Mouse (Mus musculus) layer of hippocampus, adult 2 months (tissue): ENCODE measurements around the gene Procr. TPM values are rescaled to one million over a fixed set of nuclear protein-coding genes. Genes with fewer than 3 reads are reported as not detected.

ENCODE experiments used
- DNase-seq, 2 experiments: peaks; one replicate each; pipeline ENCODE4 v3.0.0; 2022; ENCODE audit warnings: low spot score in 2 of 2
- H3K27ac ChIP-seq: fragments of 200-600 bp; 2 replicates; pipeline ENCODE4 v1.8.1; 2022
- H3K4me3 ChIP-seq: fragments of 200-600 bp; 2 replicates; pipeline ENCODE4 v1.8.1; 2022; ENCODE audit warnings: mild to moderate bottlenecking
- CTCF ChIP-seq: fragments of 200-600 bp; conservative IDR thresholded peaks from 2 replicates; pipeline ENCODE4 v1.8.1; 2022; ENCODE audit warnings: antibody characterized with exemption, mild to moderate bottlenecking, moderate library complexity
- long read RNA-seq, 2 experiments: library from polyadenylated mRNA; stranded (forward); transcript quantifications; one replicate each; pipeline ENCODE4 v2.0.0; 2021; ENCODE audit warnings: borderline mapping rate in 2 of 2
- total RNA-seq, 2 experiments: library from RNA; stranded (reverse); gene quantifications; 2 replicates each; pipeline ENCODE4 v1.2.3; 2021

Gene Procr
- under 1 TPM; 0.81 to 0.97 TPM for total RNA-seq
- long read RNA-seq, experiment 1, partial matches to known transcripts = 0 of 2 reads
- long read RNA-seq, experiment 1, other reads (novel, unspliced or antisense) = 2 of 2 reads
- long read RNA-seq, experiment 2 = 0 reads

GRCm38 (mm10) chr2:155751014-155751786, at the start of gene Procr:
TSS of gene Procr (plus strand) at chr2:155751117.
- H3K27ac ChIP-seq = no peak within 1 kb of the TSS
- no peak for DNase-seq
- H3K4me3 ChIP-seq = peak within 1 kb of the TSS; percentile 51
- TF ChIP-seq CTCF = no peak

DNA sequence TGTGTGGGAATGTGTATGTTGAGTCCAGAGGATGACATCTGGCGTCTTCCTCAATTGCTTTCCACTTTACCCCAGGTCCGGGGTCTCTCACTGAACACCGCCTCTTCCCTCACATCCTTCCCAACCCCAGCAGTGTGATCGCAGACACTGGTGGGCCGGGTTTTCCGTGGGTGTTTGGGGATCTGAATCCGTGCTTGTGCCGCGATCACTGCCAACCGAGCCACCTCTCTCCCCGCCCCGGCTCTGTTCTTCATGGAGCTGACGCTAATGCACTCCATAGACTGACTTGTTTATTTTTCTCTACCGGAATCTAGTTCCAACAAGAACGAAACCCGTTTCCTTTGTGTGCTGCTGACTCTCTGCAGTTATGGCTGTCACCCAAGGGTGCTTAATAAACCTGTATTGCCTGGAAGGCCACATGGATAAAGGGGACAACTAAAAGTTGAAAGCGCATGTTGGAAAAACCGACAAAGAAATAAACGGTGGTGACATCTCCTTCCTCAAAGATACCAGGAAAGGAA, 49.5 kb upstream of the Procr start:
- Histone ChIP-seq H3K27ac (0 out of 2 replicates have a peak overlapping the region, but pooled peaks have one; percentile 53), H3K4me3 (no peak overlapping the region)
- peak; percentile 23 to 32 for DNase-seq
- TF ChIP-seq CTCF = no peak

GRCm38 (mm10) chr2:155703630-155704029, 47.3 kb upstream of the Procr start:
- no peak for TF ChIP-seq CTCF
- Histone ChIP-seq H3K27ac (peak overlapping the region; percentile 20; the same call in 1 of the 2 replicates), H3K4me3 (no peak overlapping the region)
- DNase-seq = no peak

DNA sequence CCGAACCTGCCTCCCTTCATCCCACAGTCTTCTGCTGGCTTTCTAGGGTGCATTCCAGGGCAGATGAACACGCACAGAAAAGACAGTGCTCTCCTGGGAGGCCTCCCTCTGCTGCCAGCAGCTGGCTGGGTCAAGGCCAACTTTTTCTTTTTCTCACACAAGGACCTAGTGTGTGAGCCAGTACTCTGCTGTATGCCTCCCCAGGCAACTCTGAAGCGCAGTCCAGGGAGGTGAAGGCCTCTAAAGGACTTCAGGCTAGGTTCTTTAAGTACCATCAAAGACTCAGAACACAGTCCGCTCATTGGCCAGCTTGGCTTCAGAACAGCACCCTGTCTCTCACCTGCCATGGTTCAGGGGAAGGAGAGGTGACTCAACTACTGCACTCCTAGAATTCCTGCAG, 43.7 kb upstream of the Procr start:
- no peak for TF ChIP-seq CTCF
- Histone ChIP-seq H3K4me3 (no peak overlapping the region), H3K27ac (peak overlapping the region; percentile 52)
- peak; percentile 32 to 53 for DNase-seq

DNA sequence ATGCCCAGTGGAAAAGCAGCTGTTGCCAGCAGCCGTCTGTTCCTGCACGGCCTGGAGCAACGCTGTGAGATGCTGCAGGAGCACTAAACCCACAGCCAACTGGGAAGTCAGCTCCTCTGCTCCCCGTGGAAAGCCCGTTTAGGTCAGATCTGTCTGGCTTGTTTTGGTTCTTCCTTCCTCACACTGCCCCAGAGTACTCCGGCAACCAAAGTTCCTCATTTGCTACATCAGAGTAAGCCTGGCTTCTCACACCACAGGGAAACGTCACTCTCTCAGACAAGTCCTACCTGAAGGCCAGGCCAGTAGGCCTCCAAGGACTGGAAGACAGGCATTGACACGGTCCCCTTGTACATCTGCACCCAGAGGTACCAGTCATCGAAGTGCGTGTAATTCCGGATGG, 40.4 kb upstream of the Procr start:
- Histone ChIP-seq H3K4me3 (no peak overlapping the region), H3K27ac (no peak overlapping the region)
- TF ChIP-seq CTCF = no peak
- no peak for DNase-seq

GRCm38 (mm10) chr2:155717082-155717990, 33.6 kb upstream of the Procr start:
- Histone ChIP-seq H3K4me3 (no peak overlapping the region), H3K27ac (no peak overlapping the region)
- DNase-seq = no peak
- no peak for TF ChIP-seq CTCF

DNA sequence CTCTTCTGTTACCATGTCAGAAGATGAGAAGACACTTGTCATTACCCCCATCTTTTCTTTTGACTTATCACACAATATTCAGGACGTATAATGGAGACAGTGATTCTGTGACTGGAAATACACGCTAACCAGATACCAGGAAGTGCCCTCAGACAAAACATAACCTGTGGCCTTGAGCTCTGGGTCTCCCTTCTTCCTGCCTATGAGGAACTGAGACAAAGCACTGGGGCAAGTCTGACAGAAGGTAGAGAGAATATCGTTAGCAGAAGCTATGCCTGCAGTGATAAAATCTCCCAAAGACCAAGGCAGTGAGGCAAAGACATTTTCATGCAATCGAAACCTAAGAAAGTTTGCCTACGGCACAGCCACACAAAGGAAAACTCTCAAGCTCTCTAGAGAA, 30.3 kb upstream of the Procr start:
- TF ChIP-seq CTCF = no peak
- Histone ChIP-seq H3K4me3 (no peak overlapping the region), H3K27ac (no peak overlapping the region)
- DNase-seq = no peak

GRCm38 (mm10) chr2:155724036-155724435, 26.9 kb upstream of the Procr start:
- H3K4me3 ChIP-seq = no peak overlapping the region
- H3K27ac ChIP-seq = no peak overlapping the region
- no peak for TF ChIP-seq CTCF
- DNase-seq = no peak

- no peak for DNase-seq
These were observed 26.4 kb upstream of the Procr start for GRCm38 (mm10) chr2:155724526-155724925.

GRCm38 (mm10) chr2:155726302-155726701, 24.6 kb upstream of the Procr start:
- TF ChIP-seq CTCF = no peak
- DNase-seq = no peak
- H3K27ac ChIP-seq = no peak overlapping the region

More at GRCm38 (mm10) chr2:155724526-155724925, 26.4 kb upstream of the Procr start:
- Histone ChIP-seq H3K27ac (no peak overlapping the region), H3K4me3 (no peak overlapping the region)
- TF ChIP-seq CTCF = no peak

GRCm38 (mm10) chr2:155727764-155728395, 23.0 kb upstream of the Procr start:
- H3K27ac ChIP-seq = peak overlapping the region; percentile 11; the same call in 1 of the 2 replicates
- DNase-seq = no peak
- H3K4me3 ChIP-seq = no peak overlapping the region; the same call in 1 of the 2 replicates
- no peak for TF ChIP-seq CTCF

More at GRCm38 (mm10) chr2:155726302-155726701, 24.6 kb upstream of the Procr start:
- H3K4me3 ChIP-seq = no peak overlapping the region

DNA sequence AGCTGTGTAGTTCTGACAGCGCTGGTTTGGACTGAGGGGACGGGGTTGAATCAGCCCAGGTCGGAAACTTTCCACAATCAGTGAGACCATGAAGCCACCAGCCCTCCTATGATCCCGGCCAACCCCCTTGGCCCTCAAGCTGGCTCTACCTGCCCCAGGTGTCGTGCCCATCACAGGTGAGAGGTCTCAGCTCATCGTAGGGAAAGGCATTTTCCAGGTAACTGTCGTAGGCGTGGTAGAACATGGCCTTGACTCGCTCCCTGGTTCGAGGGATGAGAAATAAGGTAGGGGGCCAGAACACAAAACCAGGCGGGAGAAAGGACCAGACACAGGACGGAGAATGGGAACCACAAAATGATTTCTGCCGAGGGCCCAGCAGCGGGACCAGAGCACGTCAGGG, 22.2 kb upstream of the Procr start:
- no peak for DNase-seq
- Histone ChIP-seq H3K27ac (peak overlapping the region; percentile 88), H3K4me3 (peak overlapping the region; percentile 81)
- no peak for TF ChIP-seq CTCF
